Mouse (Mus musculus) c-Kit-negative CD71-positive TER-119-positive erythroid progenitor cells, embryonic 14.5 days (primary cell): ENCODE measurements around the gene 2310061I04Rik.

Experiments used
- DNase-seq: peaks from one replicate; pipeline ENCODE4 v3.0.0-alpha.2; 2013; ENCODE audit warnings: low read depth, low spot score

2310061I04Rik gene

DNA sequence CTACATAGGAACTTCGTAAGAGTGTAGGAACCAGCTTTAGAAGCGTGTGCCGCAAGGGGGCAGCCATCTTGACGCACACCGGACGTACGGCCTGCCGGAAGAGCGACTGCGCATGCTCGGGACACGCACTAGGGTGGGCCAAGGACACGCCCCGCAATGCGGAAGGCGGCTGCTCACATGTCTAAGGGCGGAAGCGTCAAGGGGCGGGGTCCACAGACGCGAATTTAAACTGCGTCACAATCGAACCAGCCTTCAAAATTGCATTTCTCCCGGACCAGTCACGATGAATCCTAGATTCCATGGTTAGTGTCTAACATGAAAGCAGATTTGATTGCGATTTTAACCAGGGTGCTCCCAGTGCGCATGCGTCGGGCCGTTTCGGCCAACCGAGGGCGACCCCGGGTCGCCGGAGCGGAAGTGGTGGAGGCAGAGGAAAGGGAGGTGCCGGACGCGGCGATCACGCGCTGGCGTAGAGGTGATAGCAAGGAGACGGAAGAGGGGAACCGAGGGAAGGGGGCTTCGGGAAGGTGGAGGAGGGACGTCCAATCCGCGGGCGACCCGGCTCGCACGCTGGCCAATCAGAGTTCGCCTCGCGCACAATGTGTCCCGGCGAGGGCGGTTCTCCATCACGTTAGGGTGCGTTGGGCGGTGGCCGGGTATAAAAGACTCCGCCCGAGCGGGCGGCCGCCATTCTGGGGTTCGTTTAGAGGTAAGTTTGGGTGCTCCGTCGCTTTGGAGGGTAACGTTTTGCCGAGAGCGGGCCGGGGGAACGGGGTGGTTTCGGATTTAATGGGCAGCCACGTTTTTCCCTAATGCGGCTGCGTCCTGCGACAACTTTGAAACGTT lies 19.3 kb upstream of the 2310061I04Rik start, which contains the start of the genes Mrps18b and Ppp1r10:
Mrps18b (minus strand) TSS at position 93 of the 846 bp plus-strand sequence.
Ppp1r10 (plus strand) TSS at position 138 of the 846 bp plus-strand sequence.
- peak; percentile 96 for DNase-seq

DNA sequence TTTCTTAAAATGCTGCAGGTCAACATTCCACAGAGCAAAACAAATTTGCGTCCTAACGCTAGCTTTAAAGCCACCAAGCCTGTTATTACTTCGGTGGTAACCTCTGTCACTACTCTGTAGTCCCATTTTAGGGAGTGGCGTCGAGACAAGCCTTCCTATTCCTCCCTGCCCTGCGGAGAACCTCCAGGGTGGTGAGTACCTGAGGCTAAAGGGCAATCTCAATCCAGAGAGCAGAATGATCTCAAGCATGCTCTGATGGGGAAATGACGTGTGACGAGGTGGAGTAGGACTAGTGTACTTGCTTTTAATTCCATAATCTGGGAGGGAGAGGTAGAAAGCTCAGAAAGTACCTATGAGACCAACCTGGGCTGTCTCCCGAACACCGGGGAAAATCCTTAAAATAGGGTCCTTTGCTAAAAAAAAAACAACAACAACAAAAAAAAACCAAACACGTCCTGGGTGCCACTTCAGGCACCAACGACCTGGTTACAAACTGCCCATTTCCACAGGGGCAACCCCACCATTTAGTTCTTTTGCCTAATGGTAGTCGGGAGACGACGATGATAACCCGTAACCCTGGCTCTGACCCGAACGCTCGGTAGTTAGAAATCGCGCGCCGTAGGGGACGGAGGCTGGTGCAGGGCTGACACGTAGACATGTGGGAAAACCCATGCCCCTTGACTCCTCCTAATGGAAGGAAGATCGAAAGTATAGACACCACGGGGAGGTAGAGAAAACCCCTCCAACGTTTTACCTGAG lies 18.5 kb upstream of the 2310061I04Rik start:
- no peak for DNase-seq

DNA sequence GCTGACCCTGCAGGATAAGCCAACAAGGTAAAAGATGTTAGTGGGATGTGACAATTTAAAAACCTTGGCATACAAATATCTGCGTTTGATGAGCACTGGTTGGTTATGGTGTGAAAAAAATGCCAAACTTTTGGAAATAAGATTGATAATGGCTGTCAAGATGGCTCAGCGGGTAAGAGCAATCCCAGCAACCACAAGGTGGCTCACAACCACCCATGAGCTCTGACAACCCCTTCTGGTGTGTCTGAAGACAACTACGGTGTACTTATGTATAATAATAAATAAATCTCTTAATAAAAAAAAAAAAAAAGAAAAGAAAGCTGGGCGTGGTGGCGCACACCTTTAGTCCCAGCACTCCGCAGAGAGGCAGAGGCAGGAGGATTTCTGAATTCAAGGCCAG lies 17.7 kb upstream of the 2310061I04Rik start:
- no peak for DNase-seq

DNA sequence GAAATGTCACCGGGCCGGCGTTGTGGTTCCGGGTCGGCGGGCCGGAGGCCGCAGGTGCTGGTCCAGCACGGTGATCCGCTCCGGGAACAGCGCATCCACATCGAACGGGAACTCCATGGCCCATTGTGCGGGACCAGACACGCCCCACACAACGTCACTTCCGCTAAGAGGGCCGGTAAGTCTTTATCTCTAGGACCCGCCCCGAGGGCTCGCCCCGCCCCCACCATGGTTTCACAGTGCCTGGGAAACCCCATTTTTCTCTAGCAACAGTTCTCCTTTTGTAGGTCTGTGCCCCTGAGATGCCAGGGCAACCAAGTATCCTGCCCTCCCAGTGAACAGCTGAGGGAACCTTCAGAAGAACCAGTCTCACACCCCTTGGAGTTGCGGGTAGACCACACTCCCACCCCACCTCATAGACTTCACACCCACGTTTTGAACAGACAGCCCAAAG lies 12.7 kb upstream of the 2310061I04Rik start, which contains the start of gene Atat1:
Atat1 (minus strand) TSS at position 157 of the 451 bp plus-strand sequence.
- DNase-seq: peak; percentile 91

DNA sequence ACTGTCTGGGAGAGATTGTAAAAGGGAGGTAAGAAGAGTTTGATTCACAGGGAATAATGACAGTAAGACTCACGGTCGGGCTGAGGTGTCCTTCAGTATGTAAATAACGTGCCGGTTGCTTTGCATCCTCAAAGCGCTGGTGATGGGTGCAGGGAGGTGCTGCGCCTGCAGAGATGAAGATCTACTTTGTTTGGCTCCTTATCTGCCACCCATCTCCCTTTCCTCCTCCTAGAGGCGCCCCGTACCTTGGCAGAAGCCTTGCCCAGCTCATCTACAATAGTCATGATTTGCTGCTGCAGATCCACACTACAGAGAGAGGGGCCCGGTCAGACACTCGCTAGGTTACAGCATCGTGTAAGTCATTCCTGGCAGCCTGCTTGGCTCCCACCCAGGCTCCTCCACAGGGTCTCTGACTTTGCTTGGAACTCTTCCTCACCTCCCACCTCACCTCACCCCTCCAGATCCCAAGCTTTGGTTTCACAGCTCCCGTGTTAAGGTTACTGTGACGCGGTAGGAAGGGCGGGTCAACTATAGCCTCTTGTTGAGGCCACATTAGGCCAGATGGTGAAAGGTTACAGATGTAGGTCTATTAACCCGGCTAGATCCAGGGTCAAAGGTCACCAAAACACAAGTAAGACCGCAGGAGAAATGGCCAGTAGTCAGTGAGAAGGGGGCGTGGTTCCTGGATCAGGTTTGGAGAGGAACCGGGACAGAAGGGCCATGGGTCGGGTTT lies 12.1 kb upstream of the 2310061I04Rik start:
- no peak for DNase-seq

DNA sequence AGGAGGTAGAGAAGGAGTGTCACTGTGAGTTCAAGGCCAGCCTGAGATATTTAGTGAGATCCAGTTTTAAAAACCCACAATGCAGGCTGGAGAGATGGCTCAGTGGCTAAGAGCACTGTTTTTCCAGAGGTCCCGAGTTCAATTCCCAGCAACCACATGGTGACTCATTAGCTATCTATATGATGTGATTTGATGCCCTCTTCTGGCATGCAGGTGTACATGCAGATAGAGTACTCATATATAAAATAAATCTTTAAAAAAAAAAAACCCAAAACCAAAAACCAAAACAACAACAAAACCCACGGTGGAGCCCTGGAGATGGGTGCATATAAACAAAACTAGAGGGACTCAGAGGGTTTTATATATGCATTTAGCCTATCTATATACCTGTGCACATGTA lies 10.4 kb upstream of the 2310061I04Rik start:
- no peak for DNase-seq

DNA sequence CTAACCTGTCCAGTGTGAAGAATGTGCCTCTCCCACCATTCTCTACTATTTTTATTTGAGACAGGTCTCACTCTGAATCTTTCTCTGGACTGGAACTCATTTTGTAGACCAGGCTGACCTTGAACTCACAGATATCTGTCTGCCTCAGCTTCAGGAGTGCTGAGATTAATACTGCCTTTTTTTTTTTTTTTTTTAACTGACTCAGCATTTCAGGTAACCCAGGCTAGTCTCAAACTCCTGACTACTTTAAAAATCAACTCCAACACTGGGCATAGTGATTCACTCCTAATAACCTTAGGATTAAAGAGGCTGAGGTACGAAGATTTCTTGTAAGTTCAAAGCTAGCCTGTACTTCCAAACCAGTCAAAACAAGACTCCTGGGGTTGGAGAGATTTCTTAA lies 8.4 kb upstream of the 2310061I04Rik start:
- DNase-seq: no peak

DNA sequence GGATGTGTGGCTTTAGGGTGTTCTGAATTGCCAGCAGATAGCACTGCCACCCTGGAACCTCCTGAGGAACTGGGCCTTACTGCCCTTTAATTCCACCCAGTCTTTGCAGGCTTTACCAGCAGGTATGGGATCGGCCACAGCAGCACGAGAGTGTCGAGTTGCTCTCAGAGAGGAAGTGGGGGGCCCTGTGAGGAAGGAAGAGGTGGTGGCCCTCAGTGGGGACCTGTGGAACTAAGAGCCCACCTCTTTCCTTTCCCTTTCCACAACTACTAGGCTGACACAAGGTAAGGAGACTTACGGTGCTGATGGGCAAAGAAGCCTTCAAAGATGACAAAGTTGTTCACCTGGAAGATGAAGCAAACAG lies 6.7 kb upstream of the 2310061I04Rik start:
- DNase-seq: no peak

DNA sequence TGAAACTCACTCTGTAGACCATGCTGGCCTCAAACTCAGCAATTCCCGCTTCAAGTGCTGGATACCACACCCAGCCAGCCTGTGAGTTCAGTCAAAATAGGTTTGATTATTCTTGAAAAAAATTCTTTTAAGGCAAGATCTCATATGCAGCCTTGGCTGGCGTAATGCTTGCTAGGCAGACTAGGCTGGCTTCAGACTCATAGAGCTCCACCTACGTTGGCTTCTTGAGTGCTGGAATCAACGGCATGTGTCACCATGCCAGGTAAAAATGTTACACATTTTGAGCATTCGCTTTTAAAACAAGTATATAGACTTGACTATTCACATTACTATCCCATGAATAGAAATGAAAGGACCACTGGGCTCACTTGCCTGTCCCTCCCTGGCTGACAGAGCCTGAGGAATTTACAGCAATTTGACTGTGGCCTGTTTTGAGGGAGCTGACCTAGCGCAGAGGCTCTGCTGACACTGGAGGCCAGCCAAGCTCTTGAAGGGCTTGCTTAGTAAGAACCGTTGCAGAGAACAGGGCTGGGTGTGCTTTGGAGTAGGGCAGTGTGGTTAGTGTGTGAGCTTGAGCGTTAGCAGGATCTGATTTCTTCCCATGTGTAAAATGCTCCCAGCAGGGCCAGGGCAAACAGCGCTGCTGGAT lies 6.2 kb upstream of the 2310061I04Rik start:
- no peak for DNase-seq

DNA sequence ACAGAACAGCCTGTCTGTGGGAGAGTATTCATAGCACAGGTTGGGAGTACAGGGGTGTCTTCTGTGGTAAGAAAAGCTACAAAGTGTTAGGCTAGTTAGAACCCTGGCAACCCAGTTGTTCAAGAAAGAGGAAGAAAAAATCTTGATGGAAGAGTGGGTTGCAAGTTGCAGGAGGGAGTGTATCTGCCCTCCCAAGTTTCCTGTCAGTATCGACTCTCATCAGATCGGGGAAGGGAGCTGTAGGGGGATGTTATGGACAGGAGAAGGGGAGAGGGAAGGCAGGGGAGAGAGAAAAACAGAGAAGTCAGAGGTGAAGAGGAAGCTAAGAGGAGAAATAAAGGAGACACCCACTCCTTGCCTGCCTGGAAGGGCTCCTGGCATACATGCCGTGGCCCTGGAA lies 3.4 kb upstream of the 2310061I04Rik start:
- DNase-seq: no peak

DNA sequence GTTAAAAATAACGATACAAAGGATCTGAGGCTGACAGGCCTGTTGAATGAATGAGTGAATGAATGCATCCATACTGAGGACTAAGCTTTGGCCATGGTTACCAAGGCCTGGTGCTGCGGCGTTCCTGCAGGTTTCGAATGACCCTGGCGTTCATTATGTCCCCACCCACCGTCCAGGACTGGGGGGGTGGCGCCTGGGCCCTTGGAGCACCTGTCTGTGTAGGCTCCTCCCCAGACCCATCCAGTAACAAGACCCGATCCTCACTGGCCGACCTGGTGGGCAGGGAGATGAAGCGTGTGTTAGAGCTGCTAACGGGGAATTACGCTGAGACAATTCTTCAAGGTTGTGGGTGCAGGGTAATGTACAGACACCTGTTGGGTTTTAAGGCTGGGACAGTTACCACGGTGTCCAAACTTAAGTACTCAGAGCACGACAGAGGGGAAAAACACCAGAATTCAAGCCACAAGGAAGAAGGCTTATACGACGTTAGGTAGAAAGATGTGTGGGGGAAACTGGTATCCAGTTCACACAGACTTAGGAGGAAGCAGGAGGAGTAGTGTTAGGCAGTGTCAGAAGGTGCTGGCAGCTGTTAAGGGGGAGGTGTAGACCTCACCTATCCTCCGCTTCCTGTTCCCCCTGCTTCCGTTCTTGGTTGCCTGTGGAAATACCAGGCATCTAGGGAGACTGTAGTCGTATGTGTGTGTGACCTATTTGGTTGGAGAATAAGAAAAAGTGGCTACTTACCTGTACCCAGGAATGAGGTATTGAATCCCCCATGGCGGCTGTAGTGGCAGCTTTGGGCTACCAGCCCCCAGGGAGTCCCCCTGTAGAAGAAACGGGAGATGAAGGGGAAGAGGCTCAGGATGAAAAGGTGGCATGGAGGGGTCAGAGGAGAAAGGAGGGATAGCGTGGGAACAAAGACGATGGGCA lies 678 bp upstream of the 2310061I04Rik start:
- no peak for DNase-seq

DNA sequence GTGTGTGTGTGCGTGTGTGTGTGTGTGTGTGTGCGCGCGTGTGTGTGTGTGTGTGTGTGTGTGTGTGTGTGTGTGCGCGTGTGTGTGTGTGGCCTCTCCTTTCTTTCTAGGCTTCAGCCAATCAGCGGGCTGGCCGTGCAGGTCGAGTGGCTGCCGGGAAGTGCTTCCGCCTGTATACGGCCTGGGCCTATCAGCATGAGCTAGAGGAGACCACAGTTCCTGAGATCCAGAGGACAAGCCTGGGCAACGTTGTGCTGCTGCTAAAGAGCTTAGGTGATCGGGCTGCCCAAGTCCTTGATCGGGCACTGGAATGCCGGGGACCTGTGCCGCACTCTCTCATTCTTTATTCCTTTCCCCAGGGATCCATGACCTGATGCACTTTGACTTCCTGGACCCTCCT lies 9.5 kb downstream of the 2310061I04Rik start:
- DNase-seq: no peak

DNA sequence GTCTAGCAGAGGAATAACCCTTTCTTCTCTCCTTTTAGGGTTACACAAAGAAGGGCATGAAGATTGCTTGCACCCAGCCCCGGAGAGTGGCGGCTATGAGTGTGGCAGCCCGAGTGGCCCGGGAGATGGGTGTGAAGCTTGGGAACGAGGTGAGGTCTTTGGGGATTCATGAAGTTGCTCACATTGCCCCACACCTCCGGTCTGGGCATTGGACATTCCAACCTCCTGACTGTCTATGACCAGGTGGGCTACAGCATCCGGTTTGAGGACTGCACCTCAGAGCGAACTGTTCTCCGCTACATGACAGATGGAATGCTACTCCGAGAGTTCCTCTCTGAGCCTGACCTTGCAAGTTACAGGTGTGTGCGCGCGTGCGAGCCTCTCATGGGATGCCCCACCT lies 13.5 kb downstream of the 2310061I04Rik start:
- no peak for DNase-seq

DNA sequence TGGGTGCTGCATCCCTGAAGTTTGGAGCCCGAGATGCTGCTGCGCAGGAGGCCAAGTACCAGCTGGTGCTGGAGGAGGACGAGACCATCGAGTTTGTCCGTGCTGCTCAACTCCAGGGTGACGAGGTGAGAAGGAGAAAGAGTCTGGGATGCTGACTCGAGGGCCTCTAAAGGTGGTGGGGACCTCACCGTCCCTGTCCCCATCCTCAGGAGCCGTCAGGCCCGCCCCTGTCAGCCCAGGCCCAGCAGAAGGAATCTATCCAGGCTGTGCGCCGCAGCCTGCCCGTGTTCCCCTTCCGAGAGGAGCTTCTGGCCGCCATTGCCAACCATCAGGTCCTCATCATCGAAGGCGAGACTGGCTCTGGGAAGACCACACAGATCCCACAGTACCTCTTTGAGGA lies 14.3 kb downstream of the 2310061I04Rik start:
- no peak for DNase-seq

DNA sequence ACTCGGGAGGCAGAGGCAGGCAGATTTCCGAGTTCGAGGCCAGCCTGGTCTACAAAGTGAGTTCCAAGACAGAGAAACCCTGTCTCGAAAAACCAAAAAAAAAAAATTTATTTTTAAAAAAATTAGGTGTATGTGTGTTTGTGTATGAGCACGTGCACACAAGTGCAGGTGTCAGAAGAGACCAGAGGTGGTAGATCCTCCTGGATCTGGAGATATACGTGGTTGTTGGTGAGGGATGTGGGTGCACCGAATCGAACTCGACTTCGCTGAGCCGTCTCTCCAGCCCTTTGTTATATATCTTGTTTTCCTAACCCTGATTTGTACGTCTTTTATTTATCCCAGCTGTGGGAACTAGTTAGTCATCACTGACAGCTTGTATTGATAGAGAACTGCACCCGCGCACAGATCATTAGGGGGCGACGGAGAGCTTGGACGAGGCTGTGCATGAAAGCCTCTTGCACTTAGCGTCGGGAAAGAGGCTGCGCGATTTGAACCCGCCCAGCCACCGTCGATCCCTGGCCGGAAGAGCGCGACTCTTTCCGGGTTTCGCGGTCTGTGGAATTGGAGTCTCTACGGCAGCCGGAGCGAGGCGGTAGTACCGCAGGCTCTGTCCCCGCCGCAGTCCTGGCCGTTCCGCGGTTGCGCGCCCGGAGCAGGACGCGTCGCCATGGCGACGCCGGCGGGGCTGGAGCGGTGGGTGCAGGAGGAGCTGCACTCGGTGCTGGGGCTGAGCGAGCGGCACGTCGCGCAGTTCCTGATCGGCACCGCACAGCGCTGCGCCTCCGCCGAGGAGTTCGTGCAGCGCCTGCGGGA lies 17.8 kb downstream of the 2310061I04Rik start, which contains the start of gene Dhx16:
Dhx16 (plus strand) TSS at position 575 of the 813 bp plus-strand sequence.
- peak; percentile 82 for DNase-seq

DNA sequence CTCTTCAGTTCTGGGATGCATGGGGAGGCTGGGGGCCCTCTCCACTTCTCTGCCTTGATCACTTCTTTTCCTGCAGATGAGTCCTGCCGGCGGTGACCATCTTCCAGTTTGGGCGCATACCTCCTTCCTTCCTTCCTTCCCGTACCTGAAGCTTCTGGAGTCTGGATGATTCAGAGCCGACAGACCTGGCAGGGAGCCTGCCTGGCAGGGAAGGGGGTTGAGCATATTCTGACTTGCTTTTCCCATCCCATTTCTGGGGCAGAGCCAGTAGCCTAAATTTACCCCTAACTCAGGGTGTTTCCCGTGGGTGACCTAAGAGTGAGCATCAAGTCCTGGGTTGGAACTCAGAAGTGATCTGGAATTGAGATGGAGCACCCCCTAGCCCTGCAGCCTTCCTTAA lies 22.5 kb downstream of the 2310061I04Rik start:
- no peak for DNase-seq

DNA sequence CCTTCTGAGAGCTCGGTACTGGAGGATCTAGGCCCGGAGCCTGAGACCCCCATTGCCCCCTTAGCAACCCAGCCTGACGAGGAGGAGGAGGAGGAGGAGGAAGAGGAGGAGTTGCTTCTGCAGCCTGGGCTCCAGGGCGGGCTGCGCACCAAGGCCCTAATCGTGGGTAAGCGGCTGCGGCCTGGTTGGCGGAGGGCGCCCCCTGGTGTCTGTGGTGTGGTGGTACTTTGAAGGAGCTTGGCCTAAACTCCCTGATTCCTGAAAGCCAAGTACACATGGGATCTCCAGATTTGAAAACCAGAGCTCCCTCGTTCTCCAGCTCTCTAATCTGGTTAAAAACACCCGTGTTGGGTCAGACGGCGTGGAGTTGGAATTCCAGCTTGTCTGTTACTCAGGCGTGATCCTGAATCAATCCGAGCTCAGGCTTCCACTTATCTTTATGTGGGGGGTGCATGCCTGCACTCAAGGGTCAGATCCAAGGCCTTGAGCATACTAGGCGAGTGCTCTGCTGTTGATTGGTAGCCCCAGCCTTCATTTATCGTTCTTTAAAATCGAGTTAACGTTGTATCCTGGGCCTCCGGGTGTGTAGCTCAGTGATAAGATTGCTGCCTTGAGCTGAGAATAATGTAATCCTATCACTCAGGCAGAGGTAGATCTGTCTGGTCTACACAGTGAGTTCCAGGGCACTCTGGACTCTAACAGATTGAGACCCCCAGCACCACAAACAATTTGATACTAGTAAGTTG lies 23.3 kb downstream of the 2310061I04Rik start:
- DNase-seq: peak; percentile 78

DNA sequence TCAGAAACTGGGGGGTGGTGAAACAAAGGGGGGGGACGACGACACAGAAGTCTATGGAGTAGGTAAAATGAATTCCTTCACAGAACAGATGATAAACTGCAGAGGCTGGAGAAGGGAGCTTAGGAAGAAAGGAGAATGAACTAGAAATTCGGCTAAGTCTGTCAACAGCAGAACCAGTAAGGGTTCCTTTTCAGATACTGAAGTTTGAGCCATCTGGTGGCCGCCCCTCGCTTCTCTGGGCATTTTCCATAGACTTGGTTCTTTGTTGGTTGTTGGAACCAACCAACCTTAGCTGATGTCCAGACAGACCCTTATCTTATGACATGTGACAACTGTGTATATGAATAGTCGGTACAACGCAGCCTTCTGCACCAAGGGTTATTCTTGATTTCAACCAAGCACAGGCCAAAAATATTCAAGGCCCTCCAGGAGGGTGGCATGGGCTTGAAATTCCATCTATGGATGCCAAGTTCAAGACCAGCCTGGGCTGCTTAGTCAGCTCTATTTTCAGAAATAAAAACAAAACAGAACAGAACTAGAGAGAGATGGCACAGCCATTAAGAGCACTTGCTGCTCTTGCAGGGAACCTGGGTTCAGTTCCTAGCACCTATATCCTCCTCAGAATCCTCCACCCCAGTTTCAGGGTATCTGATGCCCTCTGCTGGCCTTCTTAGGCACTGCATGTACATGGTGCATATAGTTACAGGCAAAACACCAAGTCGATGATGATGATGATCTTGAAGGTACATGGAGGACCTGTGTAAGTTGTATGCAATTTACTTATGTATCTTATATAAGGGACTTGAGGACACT lies 26.1 kb downstream of the 2310061I04Rik start:
- no peak for DNase-seq
